Mouse (Mus musculus): ENCODE results near the gene Slc7a15.

GRCm38 (mm10) chr12:8573405-8573804, 25.5 kb downstream of the Slc7a15 start:
- TF ChIP-seq CTCF (IDR thresholded peaks at IDR 0.05; ENCODE audit: borderline replicate concordance, control insufficient read depth, extremely low read depth, insufficient read depth, low read length, poor library complexity) = no peak
- no peak for TF ChIP-seq POLR2A (IDR thresholded peaks at IDR 0.05; ENCODE audit: control insufficient read depth, extremely low read depth, insufficient read depth, low read length, poor library complexity)

Measured in thymus, adult 2 months (tissue).